Mouse (Mus musculus): ENCODE results near the gene Hand2. TPM values are rescaled to one million over a fixed set of nuclear protein-coding genes. Genes with fewer than 3 reads are reported as not detected.

Hand2 gene
- total RNA-seq, 4 experiments from 2014 or later = 0.11 to 0.15 TPM; not detected in 2

- DNase-seq (ENCODE audit: low spot score in 2 of 2) = no peak
Measured at GRCm38 (mm10) chr8:57341541-57341840, 20.7 kb downstream of the Hand2 start.

GRCm38 (mm10) chr8:57342386-57343090 lies 21.8 kb downstream of the Hand2 start:
- no peak for DNase-seq (ENCODE audit: low spot score in 2 of 2)

GRCm38 (mm10) chr8:57343731-57344315 lies 23.0 kb downstream of the Hand2 start:
- DNase-seq (ENCODE audit: low spot score in 2 of 2) = no peak

GRCm38 (mm10) chr8:57344956-57345870 lies 24.4 kb downstream of the Hand2 start:
- no peak for DNase-seq (ENCODE audit: low spot score in 2 of 2)

GRCm38 (mm10) chr8:57346371-57346770 lies 25.6 kb downstream of the Hand2 start:
- DNase-seq (ENCODE audit: low spot score in 2 of 2) = no peak

- no peak for DNase-seq (ENCODE audit: low spot score in 2 of 2)
Measured at GRCm38 (mm10) chr8:57347141-57347540, 26.4 kb downstream of the Hand2 start.

- DNase-seq (ENCODE audit: low spot score in 2 of 2) = no peak
Measured at GRCm38 (mm10) chr8:57348251-57348650, 27.5 kb downstream of the Hand2 start.

GRCm38 (mm10) chr8:57348866-57349520 lies 28.2 kb downstream of the Hand2 start:
- no peak for DNase-seq (ENCODE audit: low spot score in 2 of 2)

- no peak for DNase-seq (ENCODE audit: low spot score in 2 of 2)
Measured at GRCm38 (mm10) chr8:57351861-57352260, 31.1 kb downstream of the Hand2 start.

GRCm38 (mm10) chr8:57353346-57354305 lies 32.8 kb downstream of the Hand2 start:
- DNase-seq (ENCODE audit: low spot score in 2 of 2) = no peak

GRCm38 (mm10) chr8:57354876-57355275 lies 34.1 kb downstream of the Hand2 start:
- no peak for DNase-seq (ENCODE audit: low spot score in 2 of 2)

GRCm38 (mm10) chr8:57356529-57357325 lies 35.9 kb downstream of the Hand2 start:
- DNase-seq (ENCODE audit: low spot score in 2 of 2) = no peak

GRCm38 (mm10) chr8:57360493-57360892 lies 39.7 kb downstream of the Hand2 start:
- DNase-seq (ENCODE audit: low spot score in 2 of 2) = no peak

GRCm38 (mm10) chr8:57361003-57361805 lies 40.4 kb downstream of the Hand2 start:
- DNase-seq (ENCODE audit: low spot score in 2 of 2) = no peak

- DNase-seq (ENCODE audit: low spot score in 2 of 2) = no peak
Measured at GRCm38 (mm10) chr8:57362881-57363280, 42.1 kb downstream of the Hand2 start.

GRCm38 (mm10) chr8:57374044-57374443 lies 53.3 kb downstream of the Hand2 start:
- DNase-seq (ENCODE audit: low spot score in 2 of 2) = no peak

Data from gastrocnemius, adult 8-10 months (tissue).